ENCODE assay signal across 25 mouse cellular contexts in the genomic region with DNA sequence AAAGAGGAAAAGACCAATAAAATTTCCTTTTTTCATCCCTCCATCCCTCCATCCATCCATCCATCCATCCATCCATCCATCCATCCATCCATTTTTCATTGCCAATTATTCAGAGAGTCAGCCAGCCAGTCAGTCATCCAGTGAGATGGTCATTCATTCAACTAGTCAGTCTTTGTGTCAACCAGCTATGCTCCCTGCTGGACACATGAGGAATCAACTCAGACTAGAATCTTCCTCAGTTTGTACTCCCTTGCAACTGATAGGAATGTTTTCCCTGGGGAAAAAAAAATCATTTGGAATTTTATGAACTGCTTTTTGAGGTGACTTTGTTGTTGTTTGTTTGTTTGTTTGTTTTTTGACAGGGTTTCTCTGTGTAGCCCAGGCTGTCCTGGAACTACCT. TPM values are rescaled to one million over a fixed set of nuclear protein-coding genes. Genes with fewer than 3 reads are reported as not detected.
DNase-seq lines count a peak whose midpoint lies in the region; ATAC-seq and TF ChIP-seq lines count a peak whose summit lies in the region.
"Had no signal": no experiment of that assay in that cellular context is flagged by ENCODE, and none has a peak within 500 bp of the region (broad histone marks: within the 10 kb centered on the region; RNA-seq: fewer than 3 reads in every experiment).

No protein-coding gene starts in this region.

- no peaks in the 10 kb centered on the region for H3K9me3 ChIP-seq in hindbrain, postnatal 0 days (ENCODE audit: low read length)
- no peaks in the 10 kb centered on the region for H3K9me3 ChIP-seq in hindbrain, embryonic 12.5 days (replicated peaks)
- H3K9me3 ChIP-seq in lung, embryonic 14.5 days (ENCODE audit: low read depth, low read length) = no peaks in the 10 kb centered on the region
- no peaks in the 10 kb centered on the region for H3K9me3 ChIP-seq in midbrain, embryonic 15.5 days
- H3K9me3 ChIP-seq: embryonic facial prominence, embryonic 13.5 days; heart, embryonic 12.5 days; hindbrain, embryonic 15.5 days; stomach, embryonic 15.5 days had no signal

- no peaks in the 10 kb centered on the region for H3K4me1 ChIP-seq in hindbrain, postnatal 0 days (ENCODE audit: insufficient read depth, low read length)
- H3K4me1 ChIP-seq in hindbrain, embryonic 12.5 days = peaks cover 12% of the 10 kb centered on the region
- H3K4me1 ChIP-seq in lung, embryonic 14.5 days (ENCODE audit: insufficient read depth) = no peaks in the 10 kb centered on the region
- H3K4me1 ChIP-seq in midbrain, embryonic 15.5 days = peaks cover 6% of the 10 kb centered on the region

- H3K27ac ChIP-seq in hindbrain, postnatal 0 days = no peak overlapping the region
- H3K27ac ChIP-seq in hindbrain, embryonic 12.5 days = no peak overlapping the region
- H3K27ac ChIP-seq in lung, embryonic 14.5 days (ENCODE audit: low read depth) = no peak overlapping the region
- H3K27ac ChIP-seq in midbrain, embryonic 15.5 days = no peak overlapping the region
- H3K27ac ChIP-seq: embryonic facial prominence, embryonic 13.5 days; hindbrain, embryonic 15.5 days; liver, embryonic 14.5 days; stomach, embryonic 15.5 days had no signal

- H3K4me3 ChIP-seq in hindbrain, postnatal 0 days (ENCODE audit: low read length) = no peak overlapping the region
- no peak overlapping the region for H3K4me3 ChIP-seq in hindbrain, embryonic 12.5 days
- no peak overlapping the region for H3K4me3 ChIP-seq in lung, embryonic 14.5 days (ENCODE audit: low read depth, low read length)
- H3K4me3 ChIP-seq in midbrain, embryonic 15.5 days = no peak overlapping the region
- H3K4me3 ChIP-seq: embryonic facial prominence, embryonic 13.5 days; heart, embryonic 12.5 days; hindbrain, embryonic 15.5 days; megakaryocyte, embryonic 14.5 days; stomach, embryonic 15.5 days had no signal

- H3K36me3 ChIP-seq in hindbrain, postnatal 0 days (ENCODE audit: insufficient read depth, low read length) = no peaks in the 10 kb centered on the region
- H3K36me3 ChIP-seq in hindbrain, embryonic 12.5 days = no peaks in the 10 kb centered on the region
- H3K36me3 ChIP-seq in lung, embryonic 14.5 days (ENCODE audit: insufficient read depth) = no peaks in the 10 kb centered on the region
- no peaks in the 10 kb centered on the region for H3K36me3 ChIP-seq in midbrain, embryonic 15.5 days (replicated peaks)
- H3K36me3 ChIP-seq: embryonic facial prominence, embryonic 13.5 days; G1E; heart, embryonic 12.5 days; hindbrain, embryonic 15.5 days; stomach, embryonic 15.5 days had no signal

- no peak for DNase-seq in hindbrain, postnatal 0 days (ENCODE audit: low spot score)
- no peak for DNase-seq in lung, embryonic 14.5 days
- DNase-seq in lung, postnatal 36 days = no peak
- DNase-seq in MN1 (ENCODE audit: low spot score) = peak; percentile 45
- DNase-seq in c-Kit-positive CD71-positive TER-119-positive erythroid progenitor cells, embryonic 14.5 days (ENCODE audit: low spot score) = no peak
- DNase-seq: adrenal gland, adult 8-10 months; cerebellum, adult 9-11 months; heart, postnatal 36 days; kidney, adult 11 months; kidney, postnatal 10 days; lung, postnatal 10 days; retina, postnatal 1 day; thymus, adult 2 months had no signal

- peak; percentile 29; the same call in 1 of the 2 replicates for TF ChIP-seq CTCF in hindbrain, postnatal 0 days (IDR thresholded peaks at IDR 0.05; ENCODE audit: low read depth)
- TF ChIP-seq CTCF in lung, embryonic 14.5 days (IDR thresholded peaks at IDR 0.05; ENCODE audit: low read depth) = peak; percentile 28; the same call in 1 of the 2 replicates

- H3K27me3 ChIP-seq in hindbrain, postnatal 0 days (ENCODE audit: insufficient read depth, low read length) = no peaks in the 10 kb centered on the region
- peaks cover 71% of the 10 kb centered on the region for H3K27me3 ChIP-seq in hindbrain, embryonic 12.5 days
- H3K27me3 ChIP-seq in lung, embryonic 14.5 days (ENCODE audit: insufficient read depth, low read length) = peaks cover 36% of the 10 kb centered on the region
- peaks cover 42% of the 10 kb centered on the region for H3K27me3 ChIP-seq in midbrain, embryonic 15.5 days (replicated peaks)

- no peak overlapping the region for H3K9ac ChIP-seq in hindbrain, postnatal 0 days (replicated peaks; ENCODE audit: low read length)
- H3K9ac ChIP-seq in hindbrain, embryonic 12.5 days = no peak overlapping the region
- no peak overlapping the region for H3K9ac ChIP-seq in lung, embryonic 14.5 days
- H3K9ac ChIP-seq in midbrain, embryonic 15.5 days = no peak overlapping the region
- H3K9ac ChIP-seq: embryonic facial prominence, embryonic 13.5 days; heart, embryonic 12.5 days; hindbrain, embryonic 15.5 days; liver, embryonic 14.5 days; stomach, embryonic 15.5 days had no signal

- no peak for ATAC-seq in hindbrain, postnatal 0 days
- no peak for ATAC-seq in hindbrain, embryonic 12.5 days (ENCODE audit: low FRiP score)
- ATAC-seq in lung, embryonic 14.5 days (ENCODE audit: insufficient read depth) = no peak
- ATAC-seq in midbrain, embryonic 15.5 days (replicated peaks) = no peak
- ATAC-seq: forebrain, embryonic 16.5 days had no signal

- H3K4me2 ChIP-seq in hindbrain, postnatal 0 days (ENCODE audit: low read depth, low read length) = no peak overlapping the region
- H3K4me2 ChIP-seq in hindbrain, embryonic 12.5 days (replicated peaks) = no peak overlapping the region
- H3K4me2 ChIP-seq in lung, embryonic 14.5 days = no peak overlapping the region
- H3K4me2 ChIP-seq in midbrain, embryonic 15.5 days = no peak overlapping the region
- H3K4me2 ChIP-seq: embryonic facial prominence, embryonic 13.5 days; heart, embryonic 12.5 days; hindbrain, embryonic 15.5 days; stomach, embryonic 15.5 days had no signal

RNA-seq across cellular contexts. Expression of gene Hrk, which starts 1.0 kb away (rescaled TPM):
- total RNA-seq in hindbrain, postnatal 0 days (2014; rRNA removed) = 14.0 TPM in 2 replicates
- 4.3 and 4.6 TPM in 2 replicates for polyA plus RNA-seq in hindbrain, postnatal 0 days (2015; fragmentation: Nextera tagmentation; extraction: Ambion mirVana)
- 1.8 TPM in 2 replicates for polyA plus RNA-seq in hindbrain, embryonic 12.5 days (2016; fragmentation: Nextera tagmentation; extraction: Ambion mirVana)
- polyA plus RNA-seq in lung, embryonic 14.5 days (2014; fragmentation: Nextera tagmentation; extraction: Ambion mirVana) = 0.04 TPM in 1 of 2 replicates, not detected in the other
- 3.9 and 4.5 TPM in 2 replicates for polyA plus RNA-seq in midbrain, embryonic 15.5 days (2015; fragmentation: Nextera tagmentation; extraction: Ambion mirVana)
- total RNA-seq: monocyte, adult 5-6 weeks had no signal
- polyA plus RNA-seq: G1E; limb, embryonic 11.5 days had no signal

RNA-seq across cellular contexts. Expression of gene Fbxw8, which starts 10.2 kb away (rescaled TPM):
- 57.5 and 58.0 TPM in 2 replicates for total RNA-seq in hindbrain, postnatal 0 days (2014; rRNA removed)
- 18.0 and 18.2 TPM in 2 replicates for polyA plus RNA-seq in hindbrain, postnatal 0 days (2015; fragmentation: Nextera tagmentation; extraction: Ambion mirVana)
- polyA plus RNA-seq in hindbrain, embryonic 12.5 days (2016; fragmentation: Nextera tagmentation; extraction: Ambion mirVana) = 42.0 and 45.0 TPM in 2 replicates
- 31.1 and 31.3 TPM in 2 replicates for polyA plus RNA-seq in lung, embryonic 14.5 days (2014; fragmentation: Nextera tagmentation; extraction: Ambion mirVana)
- 20.0 and 22.3 TPM in 2 replicates for polyA plus RNA-seq in midbrain, embryonic 15.5 days (2015; fragmentation: Nextera tagmentation; extraction: Ambion mirVana)
